Mouse (Mus musculus) bone marrow, adult 2 months (tissue): ENCODE data around the gene Fgfr1op.

Experiments used
- CTCF ChIP-seq: fragments of 200-500 bp; IDR thresholded peaks from 2 replicates; pipeline ENCODE4 v1.5.1; 2011; ENCODE audit warnings: low read length, control low read depth; ENCODE audit not compliant: control insufficient read depth, insufficient read depth
- POLR2A ChIP-seq: fragments of 200-500 bp; IDR thresholded peaks from 2 replicates; pipeline ENCODE4 v1.6.1; 2011; ENCODE audit warnings: low read depth, mild to moderate bottlenecking, control low read depth, low read length, borderline replicate concordance; ENCODE audit not compliant: control insufficient read depth

DNA sequence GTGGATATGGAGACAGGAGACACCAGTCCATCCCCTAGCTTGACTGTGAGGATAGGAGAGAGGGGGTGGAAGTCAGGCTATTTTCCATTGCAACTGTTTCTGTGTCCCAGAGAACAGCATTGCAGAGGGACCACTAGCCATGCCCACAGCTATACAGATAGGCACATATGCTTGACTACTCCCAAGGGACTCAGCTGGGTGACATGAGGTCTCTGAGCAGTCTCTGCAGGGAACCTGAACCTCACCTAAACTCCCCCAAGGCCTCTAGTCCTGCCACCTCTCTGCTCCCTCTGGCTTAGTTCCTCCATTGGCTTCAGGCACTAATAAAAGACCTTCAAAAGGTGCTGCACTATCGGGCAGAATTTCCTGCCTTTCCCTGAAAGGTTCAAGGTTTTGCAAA lies 58.8 kb downstream of the Fgfr1op start:
- TF ChIP-seq CTCF (no peak), POLR2A (no peak)
